Mouse (Mus musculus) frontal cortex, postnatal 14 days (tissue): ENCODE results near the gene Rsc1a1.

Source experiments
- DNase-seq, 2 experiments: peaks; one replicate each; pipeline ENCODE4 v3.0.0; 2022; ENCODE audit warnings: low spot score in 2 of 2

The Rsc1a1 gene

DNA sequence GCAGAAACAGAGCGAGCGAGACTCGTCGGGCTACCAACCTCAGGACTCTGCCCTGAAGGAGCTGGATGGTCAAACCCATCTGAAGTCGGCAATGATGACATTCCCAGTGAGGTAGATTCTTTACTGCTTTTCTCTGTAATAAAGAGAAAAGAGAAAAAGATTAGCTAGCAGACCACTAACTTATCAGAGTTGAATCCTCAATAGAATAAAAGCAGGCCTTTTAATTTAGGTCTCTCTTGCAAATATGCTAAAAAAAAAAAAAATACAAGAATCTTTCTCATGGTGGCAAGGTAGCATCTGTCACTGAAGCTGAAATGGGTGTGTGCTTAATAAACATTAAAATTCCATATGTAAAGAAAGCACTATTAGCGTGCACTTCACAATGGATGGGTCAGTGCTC, at the start of gene Rsc1a1:
Rsc1a1 (minus strand) TSS at position 101 of the 400 bp plus-strand sequence.
- no peak for DNase-seq

DNA sequence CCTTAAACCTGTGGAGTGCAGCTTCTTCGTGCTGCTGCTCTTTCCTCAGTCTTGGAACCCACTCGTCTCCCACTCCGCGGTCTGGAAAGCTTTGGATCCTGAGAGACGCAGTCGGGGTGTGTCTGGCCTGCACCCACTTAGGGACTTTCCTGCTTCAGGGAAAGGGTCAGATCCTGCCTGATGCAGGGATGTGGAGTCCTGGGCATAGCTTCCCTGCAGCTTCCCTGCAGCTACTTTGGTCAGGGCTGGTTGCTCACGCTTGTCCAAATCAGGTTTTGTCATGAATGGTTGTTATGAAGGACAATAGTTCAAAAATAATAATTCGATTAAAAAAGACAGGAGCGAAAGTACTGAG, 49.8 kb upstream of the Rsc1a1 start:
- no peak for DNase-seq

DNA sequence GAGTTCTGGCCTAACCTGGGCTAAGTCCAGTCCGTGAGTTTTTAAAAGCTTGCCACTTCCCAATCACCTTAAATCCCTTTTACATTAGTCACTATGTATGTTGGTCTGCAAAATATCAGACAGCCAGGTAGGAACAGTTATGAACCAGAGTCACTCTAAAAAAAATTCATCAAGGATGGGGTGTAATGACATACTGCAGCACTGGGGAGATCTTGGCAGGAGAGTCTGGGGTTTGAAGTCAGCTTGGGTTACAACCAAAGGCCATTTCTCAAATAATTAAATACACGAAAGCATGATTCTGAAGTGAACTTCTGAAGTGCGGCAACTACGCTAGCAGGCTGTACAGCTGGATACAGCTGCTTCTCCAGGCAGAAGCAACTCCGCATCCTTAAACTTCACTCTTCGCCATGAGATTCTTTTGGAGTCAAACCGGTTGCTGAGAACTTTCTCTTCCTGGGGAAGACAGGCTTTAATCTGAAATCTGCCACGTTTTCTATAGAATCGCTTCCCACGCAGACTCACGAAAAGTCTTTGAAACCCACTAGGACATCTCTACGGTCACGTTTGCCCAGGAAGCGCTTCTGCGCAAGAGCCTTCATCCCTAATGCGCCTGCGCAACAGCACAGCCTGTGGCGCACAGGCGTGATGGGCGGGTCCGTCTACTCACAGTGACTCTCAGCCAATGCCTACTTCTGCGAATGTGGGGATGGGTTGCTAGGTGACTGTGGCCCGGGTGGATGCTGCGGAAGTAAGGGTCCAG, 49.2 kb upstream of the Rsc1a1 start:
- DNase-seq, result peak; percentile 89

DNA sequence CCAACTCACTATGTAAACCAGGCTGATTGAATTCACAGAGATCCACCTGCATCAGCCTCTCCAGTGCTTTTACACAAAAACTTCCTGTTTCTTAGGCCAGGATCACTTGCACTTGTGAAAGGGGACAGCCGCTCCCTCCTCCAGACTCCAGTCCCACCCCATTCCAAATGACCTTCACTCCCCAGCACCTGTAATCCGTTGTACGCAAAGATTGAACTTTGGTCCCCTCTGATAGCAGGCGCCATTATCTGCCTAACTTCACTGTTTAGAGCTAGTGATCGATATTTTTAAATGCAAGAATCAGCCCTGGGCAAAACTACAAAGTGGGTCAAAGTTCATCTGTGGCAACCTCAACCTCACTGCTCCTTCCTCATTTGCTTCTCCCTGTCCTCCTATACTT, 46.4 kb upstream of the Rsc1a1 start:
- no peak for DNase-seq

DNA sequence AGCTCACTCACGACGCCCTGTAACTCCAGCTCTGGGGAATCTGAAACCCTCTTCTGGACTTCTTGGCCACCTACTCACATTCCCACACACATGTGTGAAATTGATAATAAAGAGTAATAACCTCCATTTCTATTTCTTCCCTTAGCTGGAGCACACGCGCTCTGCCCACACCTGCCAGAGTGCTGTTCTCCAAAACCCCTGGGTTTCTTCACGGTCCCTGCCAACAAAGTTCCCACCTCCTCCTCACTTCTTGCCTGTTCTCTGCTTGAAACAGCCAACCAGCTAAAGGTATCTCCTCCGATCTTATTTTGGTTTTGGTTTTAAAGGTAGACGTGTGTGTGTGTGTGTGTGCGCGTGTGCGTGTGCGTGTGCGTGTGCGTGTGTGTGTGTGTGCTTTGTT, 45.0 kb upstream of the Rsc1a1 start:
- DNase-seq, result no peak

DNA sequence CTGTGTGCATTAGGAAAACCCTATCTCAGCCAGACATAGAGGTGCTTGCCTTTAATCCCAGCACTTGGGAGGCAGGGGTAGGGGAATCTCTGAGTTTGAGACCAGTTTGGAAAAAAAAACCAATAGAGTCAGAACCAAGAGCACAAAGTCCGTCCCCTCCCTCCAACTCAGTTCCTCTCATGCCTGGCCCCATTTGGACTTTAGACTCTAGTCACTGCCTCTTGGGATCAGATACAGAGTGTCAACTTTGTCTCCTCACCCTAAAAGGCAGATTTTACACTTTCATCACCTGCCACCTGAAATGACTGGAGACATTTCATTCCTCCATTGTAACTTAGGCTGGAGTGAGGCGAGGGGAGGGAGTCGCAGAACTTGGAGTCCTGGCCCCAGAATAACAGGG, 43.9 kb upstream of the Rsc1a1 start:
- no peak for DNase-seq

DNA sequence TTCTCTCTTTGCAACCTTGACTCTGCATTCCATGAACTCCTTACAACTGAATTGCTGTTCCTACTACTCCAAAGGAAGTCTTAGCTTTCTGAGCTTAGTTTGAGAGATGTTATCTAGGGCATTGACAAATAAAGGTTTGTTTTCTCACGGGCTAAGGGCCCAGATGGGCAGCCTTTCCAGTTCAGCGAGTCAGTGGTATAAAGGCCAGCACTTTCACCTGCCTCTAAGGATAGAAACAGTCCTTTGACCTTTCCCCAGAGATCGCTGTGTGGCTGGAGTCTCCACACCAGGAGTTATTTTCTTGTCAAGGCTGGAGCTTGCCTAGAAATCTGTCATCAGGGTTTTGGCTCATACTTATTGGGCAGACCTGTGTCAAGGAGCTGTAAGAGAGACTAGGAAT, 40.3 kb upstream of the Rsc1a1 start:
- no peak for DNase-seq

DNA sequence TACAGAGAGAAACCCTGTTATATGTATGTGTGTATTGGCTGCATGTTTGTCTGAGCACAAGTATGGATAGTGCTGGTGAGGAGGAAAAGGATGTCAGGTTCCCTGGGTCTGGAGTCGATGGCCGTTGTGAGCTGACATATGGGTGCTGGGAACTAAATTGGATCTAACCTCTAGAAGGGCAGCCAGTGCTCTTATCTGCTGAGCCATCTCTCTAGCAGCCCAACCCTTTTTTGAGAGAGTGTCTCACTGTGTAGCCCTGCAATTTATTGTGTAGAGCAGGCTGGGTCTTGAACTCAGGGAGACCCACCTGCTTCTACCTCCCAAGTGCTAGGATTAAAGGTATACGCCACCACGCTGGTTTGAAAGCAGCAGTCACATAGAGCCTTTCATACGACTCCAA, 39.9 kb upstream of the Rsc1a1 start:
- DNase-seq, result no peak

DNA sequence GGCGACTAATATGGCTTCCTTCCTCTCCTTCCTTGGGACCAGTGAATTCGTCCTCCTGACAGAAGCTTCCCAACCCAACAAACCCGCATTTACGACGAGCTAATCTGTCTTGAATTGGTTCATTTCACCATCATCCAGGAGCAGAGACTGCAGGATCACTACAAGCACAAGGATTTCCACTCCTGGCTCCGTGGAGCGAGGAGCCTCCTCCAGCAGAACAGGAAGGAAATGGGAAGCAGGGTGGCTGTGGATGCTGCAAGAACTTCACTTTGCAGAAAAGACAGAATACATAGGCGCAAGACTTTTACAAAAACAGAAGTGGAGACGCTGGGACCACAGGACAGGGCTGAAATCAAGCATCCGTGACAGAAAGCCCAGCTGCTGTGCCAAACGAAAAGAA, 39.2 kb upstream of the Rsc1a1 start:
- no peak for DNase-seq

DNA sequence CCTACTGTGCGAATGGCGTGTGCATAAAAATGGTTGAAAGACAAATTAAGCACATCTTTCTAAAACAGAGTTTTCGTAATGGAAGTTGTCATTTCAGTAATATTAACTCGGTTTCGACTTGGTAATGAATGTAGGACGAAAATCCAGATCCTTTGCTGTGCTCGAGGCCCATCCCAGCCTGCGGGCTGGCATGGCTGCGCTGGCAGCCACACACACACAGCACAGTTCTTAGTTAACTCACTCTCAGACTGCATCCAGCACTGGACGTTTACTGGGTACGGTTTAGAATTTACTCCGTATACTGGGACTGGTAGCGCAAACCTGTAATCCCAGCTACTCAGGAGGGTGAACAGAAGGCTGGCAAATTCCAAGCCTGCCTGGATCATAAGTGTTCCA, 38.3 kb upstream of the Rsc1a1 start:
- no peak for DNase-seq

DNA sequence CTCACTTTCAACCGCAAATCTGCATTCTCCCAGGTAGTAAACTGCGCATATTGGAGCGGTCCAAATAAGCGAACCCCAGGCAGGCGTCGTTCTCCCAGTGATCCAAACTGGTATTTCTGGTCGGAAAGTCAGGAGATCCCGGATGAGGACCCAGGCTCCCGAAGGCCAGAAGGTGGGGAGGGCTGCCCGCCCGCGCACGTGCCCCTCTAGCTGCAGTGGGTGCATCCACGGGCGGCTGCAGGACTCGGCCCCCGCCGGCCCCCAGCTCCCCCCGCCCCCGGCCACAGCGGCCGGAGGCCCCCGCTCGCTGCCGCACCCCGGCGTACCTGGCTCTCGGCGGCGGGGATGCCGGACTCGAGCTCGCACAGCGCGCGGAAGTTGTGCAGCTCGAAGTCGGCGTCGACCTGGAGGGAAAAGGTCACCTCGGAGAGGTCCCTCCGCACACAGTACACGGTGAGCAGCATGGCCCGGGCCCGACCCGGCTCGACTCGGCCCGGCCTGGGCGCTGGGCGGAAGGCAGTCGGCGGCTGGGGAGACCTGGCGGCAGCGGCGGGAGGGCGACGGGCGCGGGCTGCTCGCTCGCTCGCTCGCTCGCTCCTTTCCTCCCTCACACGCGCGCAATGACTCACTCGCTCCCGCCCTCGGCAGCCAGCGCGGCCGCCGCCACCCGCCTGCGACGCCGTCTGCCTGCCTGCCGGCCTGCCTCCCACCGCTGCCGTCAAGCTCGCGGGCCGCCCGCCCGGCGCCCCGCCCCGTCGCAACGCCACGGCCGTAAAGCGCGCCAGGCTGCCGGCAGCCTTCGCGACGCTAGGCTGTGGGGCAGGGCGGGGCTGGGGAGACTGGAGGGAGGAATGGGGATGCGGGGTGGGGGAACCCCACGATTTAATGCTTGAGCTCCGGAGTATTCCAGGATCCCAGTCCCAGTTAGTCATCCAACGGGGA, 37.6 kb upstream of the Rsc1a1 start, which contains the start of gene Ddi2:
Ddi2 (minus strand) TSS at position 689 of the 942 bp plus-strand sequence.
- peak; percentile 81 to 83 for DNase-seq

DNA sequence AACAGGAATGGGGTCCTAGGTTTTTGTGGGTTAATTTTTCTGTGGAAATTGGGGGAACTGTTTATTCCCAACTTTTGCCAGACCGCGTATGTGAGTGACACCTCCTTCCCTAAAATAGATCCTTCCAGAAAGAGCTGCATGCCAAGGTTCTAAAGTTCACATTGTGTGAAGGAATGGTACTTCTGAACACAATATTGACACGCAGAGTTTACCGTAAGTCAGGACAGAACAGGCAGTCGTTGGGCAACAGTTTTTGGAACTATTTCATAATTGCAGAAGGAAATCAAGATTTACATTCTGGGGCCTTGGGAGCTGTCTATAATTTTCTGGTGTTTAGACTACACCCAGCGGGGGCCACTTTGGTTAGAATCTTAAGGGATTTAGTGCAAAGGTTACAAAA, 36.6 kb upstream of the Rsc1a1 start:
- DNase-seq, result no peak

DNA sequence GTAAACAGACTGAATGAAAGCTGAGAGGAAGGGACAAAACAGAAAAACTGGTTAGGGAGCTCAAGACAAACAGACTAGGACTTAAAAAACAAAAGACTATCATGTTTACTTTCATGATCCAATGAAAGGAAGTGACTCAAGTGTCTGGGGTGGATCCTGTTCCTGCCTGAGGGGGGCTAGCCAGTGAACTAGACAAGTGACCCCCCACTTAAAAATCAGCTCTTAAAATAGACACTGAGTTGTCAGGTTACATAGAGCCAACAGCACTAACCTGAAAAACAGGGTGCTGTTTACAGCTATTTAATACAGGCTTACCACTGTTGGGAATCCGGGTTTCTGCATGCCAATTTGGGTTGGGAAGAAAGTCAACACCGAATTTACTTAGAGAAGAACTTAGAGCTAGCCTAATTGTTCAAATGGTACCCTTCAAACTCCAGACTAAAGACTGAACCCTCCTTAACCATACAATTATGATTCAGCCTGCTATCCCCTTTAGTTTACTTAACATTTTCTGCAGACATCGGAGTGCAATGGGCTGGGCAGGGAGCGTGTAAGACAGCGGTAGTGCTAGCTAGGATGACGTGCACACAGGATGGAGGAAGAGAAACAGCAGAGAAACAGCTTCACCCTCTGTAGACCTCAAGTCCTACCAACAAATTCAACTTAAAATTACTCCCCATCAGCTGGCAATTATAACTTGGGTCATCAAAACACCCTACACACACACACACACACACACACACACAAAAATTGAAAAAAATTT, 35.5 kb upstream of the Rsc1a1 start:
- DNase-seq, result no peak

DNA sequence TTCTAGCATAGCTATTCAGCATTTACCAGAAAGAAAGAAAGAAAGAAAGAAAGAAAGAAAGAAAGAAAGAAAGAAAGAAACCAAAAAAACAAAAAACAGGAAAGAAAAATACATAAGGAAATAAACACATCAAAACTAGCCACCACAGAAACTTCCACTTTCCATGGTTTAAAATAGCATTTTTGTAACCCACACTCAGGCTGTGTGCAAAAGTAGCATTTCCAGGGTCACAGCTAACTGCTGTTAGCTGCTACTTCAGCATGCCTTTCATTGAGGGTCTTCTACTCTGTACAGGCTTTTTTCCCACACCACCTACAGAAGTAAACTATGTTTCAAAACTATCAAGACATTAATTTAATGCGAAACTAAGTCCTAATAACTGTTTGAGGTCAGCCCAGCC, 33.9 kb upstream of the Rsc1a1 start:
- no peak for DNase-seq

DNA sequence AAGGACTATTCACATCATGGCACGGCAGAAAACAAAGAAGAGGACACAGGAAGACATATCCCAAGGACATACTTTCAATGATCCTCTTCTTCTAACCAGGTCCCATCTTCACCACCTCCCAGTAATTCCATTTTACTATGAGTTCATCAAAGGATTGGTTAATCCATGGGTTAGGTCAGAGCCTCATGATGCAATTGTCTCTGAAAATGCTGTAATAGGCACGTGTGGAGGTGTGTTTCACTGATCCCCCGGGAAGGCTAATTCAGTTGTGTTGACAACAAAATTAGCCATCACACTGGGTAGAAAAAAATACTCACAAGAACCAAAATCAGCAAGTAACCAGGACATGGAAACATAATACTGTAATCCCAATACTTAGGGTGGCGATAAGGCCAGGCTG, 32.2 kb upstream of the Rsc1a1 start:
- DNase-seq, result no peak

DNA sequence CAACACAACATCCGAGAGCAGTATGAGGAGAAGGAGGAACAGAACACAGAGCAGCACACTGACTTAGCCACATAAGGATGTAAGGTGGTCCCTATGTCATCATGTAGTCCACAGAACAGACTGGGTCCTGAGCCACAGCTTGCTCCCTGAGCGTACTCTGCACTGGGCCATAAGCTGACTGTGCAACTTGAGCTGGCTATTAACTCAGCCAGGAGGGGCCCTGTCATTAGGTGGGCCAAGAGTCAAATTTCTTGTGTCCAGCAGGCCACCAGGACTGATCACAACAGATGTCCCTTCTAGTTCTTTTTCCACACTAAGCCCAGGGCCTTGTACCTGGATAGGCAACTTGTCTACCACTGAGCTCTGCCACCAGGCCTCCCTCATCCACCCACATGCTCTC, 29.6 kb upstream of the Rsc1a1 start:
- DNase-seq, result no peak

DNA sequence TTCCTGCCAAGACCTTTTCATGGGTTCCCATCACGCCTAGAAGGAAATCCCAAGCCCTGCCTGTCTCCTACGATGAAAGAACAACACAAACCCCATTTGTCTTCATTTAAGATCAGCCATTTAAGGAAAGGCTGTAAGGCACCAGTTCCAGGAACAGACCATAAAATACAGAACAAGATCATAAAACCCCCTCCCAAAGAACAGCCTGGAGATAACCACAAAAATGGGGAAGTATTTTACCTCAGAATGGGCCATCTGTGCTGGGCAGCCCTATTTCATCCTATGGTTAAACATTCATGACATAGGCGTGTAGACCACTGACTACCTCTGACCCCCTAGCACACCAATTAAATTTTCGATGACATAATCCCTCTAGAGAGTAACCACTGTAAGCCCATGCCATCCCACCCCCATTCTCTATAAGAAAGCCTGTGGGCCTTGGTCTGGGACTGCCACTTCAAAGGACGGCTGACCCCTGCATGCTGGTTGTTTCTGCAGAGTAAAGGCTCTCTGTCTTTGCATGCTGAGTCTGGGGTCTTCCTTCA, 28.3 kb upstream of the Rsc1a1 start:
- DNase-seq, result no peak

DNA sequence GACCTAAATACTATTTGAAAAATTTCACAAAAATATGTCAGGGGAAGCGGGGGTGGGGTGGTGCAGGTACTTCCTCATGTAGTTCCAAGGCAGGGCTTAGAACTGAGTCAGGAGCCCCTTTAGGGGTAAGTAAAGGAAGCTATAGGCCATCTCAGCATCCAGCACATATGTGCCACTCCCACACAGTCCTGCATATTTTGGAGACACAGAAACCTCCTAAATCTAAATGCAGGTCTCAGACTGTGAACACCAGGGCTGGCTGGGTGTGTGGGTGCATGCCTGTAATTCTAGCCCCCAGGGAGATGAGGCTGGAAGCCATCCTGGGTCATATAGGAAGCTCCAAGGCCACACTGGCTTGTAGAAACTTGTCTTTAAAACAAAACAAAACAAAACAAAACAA, 25.9 kb upstream of the Rsc1a1 start:
- no peak for DNase-seq

DNA sequence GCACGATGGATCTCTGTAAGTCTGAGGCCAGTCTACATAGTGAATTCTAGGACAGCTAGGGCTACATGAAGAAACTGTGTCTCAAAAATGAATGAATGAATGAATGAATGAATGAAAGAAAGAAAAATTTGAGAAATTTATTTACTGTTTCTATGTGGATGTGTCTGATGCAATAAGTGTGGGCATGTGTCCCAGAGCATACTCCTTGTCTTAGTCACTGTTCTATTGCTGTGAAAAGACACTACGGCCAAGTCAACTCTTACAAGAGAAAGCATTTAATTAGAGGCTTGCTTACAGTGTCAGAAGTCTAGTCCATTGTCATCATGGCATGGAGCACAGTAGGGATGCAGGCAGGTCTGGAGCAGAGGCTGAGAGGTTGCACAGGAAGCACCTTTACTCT, 23.6 kb upstream of the Rsc1a1 start:
- no peak for DNase-seq

DNA sequence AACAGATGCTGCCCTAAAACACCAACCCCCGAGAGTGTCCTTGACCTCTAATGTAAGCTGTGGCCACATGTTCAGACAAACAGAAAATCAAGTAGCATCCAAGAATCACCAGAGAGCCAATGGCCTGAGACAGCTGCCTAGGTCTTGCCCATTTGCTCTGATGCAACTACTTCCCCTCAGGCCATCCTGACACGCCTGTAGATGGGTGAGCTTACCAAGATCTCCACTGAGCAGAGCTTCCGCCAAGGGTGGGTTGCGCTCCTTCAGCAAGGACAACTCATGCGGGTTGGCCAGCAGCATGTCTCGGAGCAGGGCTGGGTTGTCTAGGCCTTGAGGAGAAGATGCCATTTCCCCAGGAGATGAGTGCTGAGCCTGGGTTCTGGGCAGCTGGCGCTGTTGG, 22.6 kb upstream of the Rsc1a1 start:
- no peak for DNase-seq

DNA sequence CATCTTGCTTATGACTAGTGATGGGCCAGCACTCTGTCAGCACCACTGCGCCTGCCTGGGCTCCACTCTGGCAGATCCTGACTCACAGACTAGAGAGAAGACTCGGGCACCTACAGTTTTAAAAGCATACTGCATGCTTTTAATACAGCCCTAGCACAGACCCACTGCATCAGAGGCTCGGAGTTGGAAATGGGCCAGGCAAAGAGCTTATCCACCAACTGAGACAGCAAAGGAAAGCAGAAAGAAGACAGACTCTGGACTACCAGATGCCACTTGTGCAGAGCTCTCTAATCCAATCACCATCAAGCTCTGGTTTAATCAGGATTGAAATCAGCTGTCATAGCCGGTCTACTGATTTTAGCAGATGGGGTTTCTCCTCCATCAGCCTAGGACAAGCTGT, 19.9 kb upstream of the Rsc1a1 start:
- peak; percentile 32 to 42 for DNase-seq

DNA sequence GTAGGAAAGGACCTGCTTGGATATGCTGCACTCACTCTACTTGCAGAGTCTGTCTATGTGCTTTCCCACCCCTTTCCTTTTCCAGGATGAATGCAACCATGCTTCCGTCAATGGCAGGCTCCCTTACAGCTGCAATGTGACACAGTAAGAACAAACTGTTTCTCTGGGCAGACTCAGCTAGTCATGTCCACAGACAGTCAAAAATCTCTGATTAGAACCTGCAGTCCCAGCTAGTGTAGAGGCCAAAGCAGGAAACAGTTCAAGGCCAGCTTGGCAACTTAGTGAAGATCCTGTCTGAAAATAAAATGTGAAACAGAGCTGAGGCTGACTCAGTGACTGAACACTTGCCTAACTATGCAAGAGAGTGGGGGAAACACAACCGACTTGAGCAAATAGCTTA, 19.2 kb upstream of the Rsc1a1 start:
- DNase-seq, result no peak
